Comparison of ENCODE assay signal across 8 mouse cellular contexts in the genomic region with DNA sequence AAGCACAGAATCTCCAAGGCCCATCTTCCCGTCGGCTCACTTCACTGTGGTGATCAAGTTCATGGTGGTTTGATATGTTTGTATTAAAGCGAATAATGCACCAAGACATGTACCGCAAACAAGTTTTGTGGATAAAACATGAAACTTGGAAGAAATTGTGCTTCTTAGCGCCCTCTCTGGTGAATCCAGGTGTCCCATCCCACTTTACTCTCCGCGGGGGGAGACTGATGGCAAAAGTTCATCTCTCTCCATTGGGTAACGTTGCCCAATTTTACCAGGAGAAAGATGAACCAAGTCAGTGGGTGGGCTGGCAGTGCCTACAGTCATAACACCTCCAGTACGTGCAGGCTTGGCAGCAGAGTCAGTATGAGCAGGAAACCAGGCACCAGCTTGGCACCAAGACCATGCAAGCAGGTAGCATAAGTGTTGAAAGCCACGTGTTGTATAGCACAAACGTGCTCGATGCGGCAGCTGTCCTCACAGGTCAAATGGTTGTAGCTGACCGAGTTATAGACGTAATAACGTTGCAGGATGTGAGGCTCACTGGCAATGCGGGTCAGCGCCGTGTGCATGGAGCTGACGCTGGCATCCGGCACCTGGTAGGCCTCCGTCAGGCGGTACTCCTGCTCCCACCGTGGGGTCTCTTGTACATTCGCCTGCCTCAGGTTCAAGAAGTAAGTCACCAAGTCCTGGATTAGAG. TPM values are rescaled to one million over a fixed set of nuclear protein-coding genes. Genes with fewer than 3 reads are reported as not detected.
DNase-seq lines count a peak whose midpoint lies in the region; ATAC-seq and TF ChIP-seq lines count a peak whose summit lies in the region.

No protein-coding gene starts in this region.

- H3K4me2 ChIP-seq in liver, embryonic 12.5 days = 0 out of 2 replicates have a peak overlapping the region, but pooled peaks have one; percentile 88
- H3K4me2 ChIP-seq in liver, embryonic 11.5 days = no peak overlapping the region

- peak; percentile 15 to 20 for DNase-seq in cerebellum, postnatal 14 days
- no peak for DNase-seq in cerebellum, adult 8-10 months
- no peak for DNase-seq in liver, embryonic 11.5 days (ENCODE audit: low spot score)
- no peak for DNase-seq in limb, embryonic 10.5 days (ENCODE audit: low spot score)
- no peak for DNase-seq in adrenal gland, adult (ENCODE audit: inconsistent age in 2 of 2, low spot score in 1 of 2)
- no peak for DNase-seq in urinary bladder, postnatal 36 days (ENCODE audit: low spot score in 2 of 2)

- peak; percentile 42 for TF ChIP-seq CTCF in E14TG2a.4 (conservative IDR thresholded peaks at IDR 0.05; ENCODE audit: low read length)

- ATAC-seq in liver, embryonic 12.5 days = no peak
- no peak for ATAC-seq in liver, embryonic 11.5 days (replicated peaks; ENCODE audit: low FRiP score)

- H3K36me3 ChIP-seq in liver, embryonic 12.5 days = no peaks in the 10 kb centered on the region
- H3K36me3 ChIP-seq in liver, embryonic 11.5 days (ENCODE audit: control insufficient read depth, insufficient read depth, low read length) = no peaks in the 10 kb centered on the region
- H3K36me3 ChIP-seq in E14TG2a.4 (ENCODE audit: insufficient read depth, low read length) = peaks cover 32% of the 10 kb centered on the region
- H3K36me3 ChIP-seq in limb, embryonic 10.5 days = peaks cover 2% of the 10 kb centered on the region; the same call in 1 of the 2 replicates

- no peaks in the 10 kb centered on the region for H3K9me3 ChIP-seq in liver, embryonic 12.5 days (replicated peaks)
- no peaks in the 10 kb centered on the region for H3K9me3 ChIP-seq in liver, embryonic 11.5 days (ENCODE audit: control insufficient read depth, low read length)
- peaks cover 17% of the 10 kb centered on the region for H3K9me3 ChIP-seq in E14TG2a.4 (ENCODE audit: low read length)
- H3K9me3 ChIP-seq in limb, embryonic 10.5 days (replicated peaks) = no peaks in the 10 kb centered on the region

- WGBS in liver, embryonic 12.5 days (ENCODE audit: insufficient replicate concordance) = 82% methylated on average over 25 of the region's 25 CpGs
- 89% methylated on average over 25 of the region's 25 CpGs for WGBS in liver, embryonic 11.5 days
- WGBS in limb, embryonic 10.5 days = 92% methylated on average over 25 of the region's 25 CpGs

- H3K4me3 ChIP-seq in liver, embryonic 12.5 days = no peak overlapping the region
- H3K4me3 ChIP-seq in liver, embryonic 11.5 days (ENCODE audit: low read depth, low read length) = no peak overlapping the region
- peak overlapping the region; percentile 79 for H3K4me3 ChIP-seq in E14TG2a.4 (replicated peaks; ENCODE audit: low read length)
- no peak overlapping the region for H3K4me3 ChIP-seq in limb, embryonic 10.5 days

- H3K4me1 ChIP-seq in liver, embryonic 12.5 days = peaks cover 49% of the 10 kb centered on the region
- H3K4me1 ChIP-seq in liver, embryonic 11.5 days (replicated peaks; ENCODE audit: control insufficient read depth, insufficient read depth, low read length) = peaks cover 13% of the 10 kb centered on the region
- H3K4me1 ChIP-seq in E14TG2a.4 (replicated peaks; ENCODE audit: low read depth, low read length) = peaks cover 56% of the 10 kb centered on the region
- H3K4me1 ChIP-seq in limb, embryonic 10.5 days = peaks cover 20% of the 10 kb centered on the region

- H3K27me3 ChIP-seq in liver, embryonic 12.5 days (replicated peaks) = no peaks in the 10 kb centered on the region
- H3K27me3 ChIP-seq in liver, embryonic 11.5 days (replicated peaks; ENCODE audit: control insufficient read depth, insufficient read depth, low read length) = no peaks in the 10 kb centered on the region
- no peaks in the 10 kb centered on the region for H3K27me3 ChIP-seq in E14TG2a.4 (ENCODE audit: insufficient read depth, low read length)
- H3K27me3 ChIP-seq in limb, embryonic 10.5 days (ENCODE audit: low read depth, poor library complexity, severe bottlenecking) = no peaks in the 10 kb centered on the region

- no peak overlapping the region for H3K27ac ChIP-seq in liver, embryonic 12.5 days
- H3K27ac ChIP-seq in liver, embryonic 11.5 days (ENCODE audit: low read depth, low read length) = no peak overlapping the region; the same call in 1 of the 2 replicates
- H3K27ac ChIP-seq in limb, embryonic 10.5 days = peak overlapping the region; percentile 57

- no peak overlapping the region for H3K9ac ChIP-seq in liver, embryonic 12.5 days
- H3K9ac ChIP-seq in liver, embryonic 11.5 days (ENCODE audit: low read depth, low read length) = no peak overlapping the region; the same call in 1 of the 2 replicates

RNA-seq across cellular contexts. Expression of a gene that starts 0.9 kb away (rescaled TPM):
- 3.6 and 4.0 TPM in 2 replicates for polyA plus RNA-seq in liver, embryonic 12.5 days (2016; fragmentation: Nextera tagmentation; extraction: Ambion mirVana)
- polyA plus RNA-seq in liver, embryonic 11.5 days (2014; fragmentation: Nextera tagmentation; extraction: Ambion mirVana) = 5.1 and 7.7 TPM in 2 replicates
- polyA plus RNA-seq in limb, embryonic 10.5 days (2016; fragmentation: Nextera tagmentation; extraction: Ambion mirVana) = 5.8 and 8.4 TPM in 2 replicates

RNA-seq across cellular contexts. Expression of a gene that starts 23.8 kb away (rescaled TPM):
- 1.9 and 2.0 TPM in 2 replicates for polyA plus RNA-seq in liver, embryonic 12.5 days (2016; fragmentation: Nextera tagmentation; extraction: Ambion mirVana)
- polyA plus RNA-seq in liver, embryonic 11.5 days (2014; fragmentation: Nextera tagmentation; extraction: Ambion mirVana) = 2.9 and 3.2 TPM in 2 replicates
- polyA plus RNA-seq in limb, embryonic 10.5 days (2016; fragmentation: Nextera tagmentation; extraction: Ambion mirVana) = 4.6 and 6.1 TPM in 2 replicates

RNA-seq across cellular contexts. Expression of a gene that starts 34.9 kb away (rescaled TPM):
- polyA plus RNA-seq in liver, embryonic 12.5 days (2016; fragmentation: Nextera tagmentation; extraction: Ambion mirVana) = 123 and 128 TPM in 2 replicates
- polyA plus RNA-seq in liver, embryonic 11.5 days (2014; fragmentation: Nextera tagmentation; extraction: Ambion mirVana) = 156 and 165 TPM in 2 replicates
- 188 and 199 TPM in 2 replicates for polyA plus RNA-seq in limb, embryonic 10.5 days (2016; fragmentation: Nextera tagmentation; extraction: Ambion mirVana)

Comparison
In these comparisons a context has a peak if more than half of its experiments do, and no peak if none do; other contexts are left out.
1. DNase-seq: peak in cerebellum, postnatal 14 days (2 of 2); none in cerebellum, adult 8-10 months (single experiment), liver, embryonic 11.5 days (single experiment), limb, embryonic 10.5 days (single experiment), adrenal gland, adult (0 of 2) and urinary bladder, postnatal 36 days (0 of 2).